Mouse (Mus musculus): ENCODE results near the gene Mthfd1. TPM values are rescaled to one million over a fixed set of nuclear protein-coding genes. Genes with fewer than 3 reads are reported as not detected.
"Not testable (repeated sequence)": the region's sequence is repeated elsewhere in the genome, so short reads cannot be mapped to it uniquely, and the experiment has no call there.

The Mthfd1 gene
- 10 to 100 TPM; 42.5 to 45.2 (median 42.9) TPM for total RNA-seq (2022)

- DNase-seq (ENCODE audit: low spot score in 2 of 2): peak; percentile 80 to 98
These were observed at the start of gene Mthfd1 for GRCm38 (mm10) chr12:76254725-76255498. Gene Mthfd1, plus strand, starts transcription at chr12:76255298.

- no peak for DNase-seq (ENCODE audit: low spot score in 2 of 2)
These were observed 45.6 kb upstream of the Mthfd1 start for GRCm38 (mm10) chr12:76209429-76209974.

DNA sequence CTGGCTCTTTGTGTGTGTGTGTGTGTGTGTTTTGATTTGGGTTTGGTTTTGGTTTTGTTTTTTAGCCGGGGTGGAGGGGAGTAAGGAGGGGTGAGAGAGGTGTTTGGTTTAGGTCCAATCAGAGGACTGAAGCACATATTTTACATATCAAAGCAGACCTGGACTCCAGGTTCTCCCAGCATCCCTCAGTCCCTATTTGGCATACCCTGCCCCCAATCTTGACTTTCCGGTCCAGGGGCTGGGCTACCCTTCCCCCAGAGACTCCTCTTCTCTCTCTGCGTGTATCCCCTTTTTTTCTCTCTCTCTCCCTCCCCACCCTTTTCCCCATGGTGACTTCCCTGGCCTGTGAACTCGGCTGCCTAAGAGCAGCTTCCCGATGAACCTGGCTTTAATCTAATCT lies 40.0 kb upstream of the Mthfd1 start:
- no peak for DNase-seq (ENCODE audit: low spot score in 2 of 2)

DNA sequence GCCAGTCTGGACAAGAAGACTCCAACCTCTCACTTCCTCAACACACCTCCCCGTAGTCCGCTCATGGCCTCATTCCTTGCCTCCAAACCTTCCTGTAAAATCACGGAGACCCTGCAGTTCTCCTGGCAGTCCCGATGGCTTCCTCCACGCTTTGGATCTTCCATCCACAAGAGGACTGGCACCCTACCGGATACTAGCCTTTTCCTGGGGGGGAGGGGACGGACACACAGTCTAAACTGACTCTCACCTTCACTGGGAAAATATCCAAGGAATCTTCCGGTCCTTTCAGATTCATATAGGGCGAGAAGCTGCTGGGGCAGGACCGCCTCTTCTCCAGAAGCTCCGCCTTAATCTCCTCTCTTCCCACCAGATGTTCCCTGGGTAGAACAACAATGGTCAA lies 38.4 kb upstream of the Mthfd1 start:
- DNase-seq (ENCODE audit: low spot score in 2 of 2): no peak

DNA sequence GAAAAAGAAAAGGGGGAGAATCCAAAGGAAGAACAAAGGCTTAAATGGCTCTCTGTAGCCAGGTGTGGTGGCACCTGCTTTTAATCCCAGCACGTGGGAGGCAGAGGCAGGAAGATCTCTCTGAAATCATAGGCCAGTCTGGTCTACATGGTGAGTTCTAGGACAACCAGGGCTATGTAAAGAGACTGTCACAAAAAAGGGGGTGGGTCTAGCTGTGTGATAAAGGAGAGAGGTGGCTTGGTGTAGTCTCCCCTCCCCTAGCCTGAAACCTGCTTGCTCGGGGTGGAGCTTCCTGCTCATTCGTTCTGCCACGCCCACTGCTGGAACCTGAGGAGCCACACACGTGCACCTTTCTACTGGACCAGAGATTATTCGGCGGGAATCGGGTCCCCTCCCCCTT lies 33.0 kb upstream of the Mthfd1 start:
- not testable (repeated sequence) for DNase-seq (ENCODE audit: low spot score in 2 of 2)

GRCm38 (mm10) chr12:76230644-76231043 lies 24.5 kb upstream of the Mthfd1 start:
- no peak for DNase-seq (ENCODE audit: low spot score in 2 of 2)

GRCm38 (mm10) chr12:76235253-76235652 lies 19.8 kb upstream of the Mthfd1 start:
- no peak for DNase-seq (ENCODE audit: low spot score in 2 of 2)

- DNase-seq (ENCODE audit: low spot score in 2 of 2): no peak
These were observed 15.8 kb upstream of the Mthfd1 start for GRCm38 (mm10) chr12:76239145-76239838.

DNA sequence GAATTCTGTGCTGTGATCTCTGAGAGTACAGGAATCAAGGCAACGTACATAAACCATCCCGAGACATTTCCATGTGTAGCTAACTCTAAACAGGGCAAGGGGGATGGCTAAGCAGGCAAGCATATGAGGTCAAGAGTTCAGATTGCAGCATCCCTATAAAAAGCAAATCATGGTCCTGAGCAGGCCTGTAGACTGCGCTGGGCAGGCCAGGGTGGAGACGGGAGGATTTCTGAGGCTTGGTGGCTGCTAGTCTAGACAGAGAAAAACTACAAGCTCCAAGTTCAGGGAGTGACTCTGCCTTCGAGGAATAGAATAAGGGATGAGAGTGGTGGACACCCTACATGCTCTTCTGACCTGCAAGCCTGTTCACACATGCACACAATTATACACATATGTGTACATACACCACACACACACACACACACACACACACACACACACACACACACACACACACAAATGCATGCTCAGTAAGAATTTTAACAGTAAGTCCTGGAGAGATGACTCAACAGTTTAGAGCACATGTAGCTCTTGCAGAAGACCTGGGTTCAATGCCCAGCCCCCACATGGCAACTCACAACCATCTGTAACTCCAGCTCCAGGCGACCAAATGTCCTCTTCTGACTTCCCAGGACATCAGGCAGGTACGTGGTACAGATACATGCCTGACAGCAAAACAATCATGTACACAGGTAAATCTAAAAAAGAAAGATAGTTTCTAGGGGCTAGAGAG lies 15.1 kb upstream of the Mthfd1 start:
- no peak for DNase-seq (ENCODE audit: low spot score in 2 of 2)

- DNase-seq (ENCODE audit: low spot score in 2 of 2): no peak
These were observed 14.4 kb upstream of the Mthfd1 start for GRCm38 (mm10) chr12:76240670-76241069.

DNA sequence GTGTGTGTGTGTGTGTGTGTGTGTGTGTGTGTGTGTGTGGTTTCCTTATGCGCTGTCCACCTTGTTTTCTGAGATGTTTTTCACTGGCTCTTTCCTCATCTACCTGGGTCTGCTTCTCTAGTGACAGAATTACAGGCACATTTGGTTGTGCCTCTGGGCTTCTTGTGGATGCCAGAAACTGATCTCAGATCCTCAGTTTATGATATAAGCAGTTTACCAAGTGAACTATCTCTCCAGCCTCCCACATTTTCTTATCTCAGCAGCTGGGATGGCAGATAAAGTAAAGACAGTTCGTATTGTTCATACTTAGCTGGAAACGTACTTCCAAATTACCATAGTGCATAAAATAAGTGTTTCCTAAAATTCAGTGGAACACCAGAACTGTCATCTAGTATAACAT lies 14.0 kb upstream of the Mthfd1 start:
- no peak for DNase-seq (ENCODE audit: low spot score in 2 of 2)

DNA sequence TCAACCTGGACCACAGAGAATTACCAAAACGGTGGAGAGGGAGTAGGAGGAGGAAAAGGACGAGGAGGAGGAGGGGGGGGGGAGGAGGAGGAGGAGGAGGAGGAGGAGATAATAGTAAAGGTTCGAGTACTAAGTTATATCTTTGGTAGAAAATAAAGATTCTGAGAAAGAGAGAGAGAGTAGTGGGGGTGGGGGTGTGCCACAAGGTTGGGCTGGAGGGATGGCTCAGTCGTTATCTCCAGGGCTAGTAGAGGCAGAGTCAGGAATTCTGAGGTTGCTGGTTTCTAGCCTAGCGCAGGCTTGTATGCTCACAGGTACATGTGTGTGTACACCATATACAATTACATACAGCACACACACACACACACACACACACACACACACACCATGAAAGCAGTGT lies 13.3 kb upstream of the Mthfd1 start:
- DNase-seq (ENCODE audit: low spot score in 2 of 2): no peak

DNA sequence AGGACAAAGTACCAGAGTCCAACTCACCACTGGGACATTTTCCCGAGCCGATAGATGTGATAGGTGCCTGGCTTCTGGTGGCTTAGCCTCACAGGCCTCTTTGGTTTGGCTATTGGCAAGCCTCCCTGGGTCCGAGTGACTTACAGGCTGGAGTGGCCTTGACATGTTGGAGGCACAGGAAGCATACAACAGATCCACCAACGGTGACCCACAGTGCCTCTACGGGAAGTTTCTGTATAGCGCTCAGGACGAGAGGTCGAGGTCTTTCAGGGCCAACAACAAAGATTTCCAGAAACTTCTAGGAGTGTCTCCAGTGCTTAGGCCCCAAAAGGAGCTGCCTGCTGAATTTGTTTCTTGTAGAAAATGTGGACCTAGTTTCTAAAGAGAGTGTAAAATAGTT lies 10.1 kb upstream of the Mthfd1 start:
- no peak for DNase-seq (ENCODE audit: low spot score in 2 of 2)

GRCm38 (mm10) chr12:76246646-76247045 lies 8.5 kb upstream of the Mthfd1 start, which contains the start of gene Tex21:
Gene Tex21, minus strand, starts transcription at chr12:76246746.
- DNase-seq (ENCODE audit: low spot score in 2 of 2): no peak

DNA sequence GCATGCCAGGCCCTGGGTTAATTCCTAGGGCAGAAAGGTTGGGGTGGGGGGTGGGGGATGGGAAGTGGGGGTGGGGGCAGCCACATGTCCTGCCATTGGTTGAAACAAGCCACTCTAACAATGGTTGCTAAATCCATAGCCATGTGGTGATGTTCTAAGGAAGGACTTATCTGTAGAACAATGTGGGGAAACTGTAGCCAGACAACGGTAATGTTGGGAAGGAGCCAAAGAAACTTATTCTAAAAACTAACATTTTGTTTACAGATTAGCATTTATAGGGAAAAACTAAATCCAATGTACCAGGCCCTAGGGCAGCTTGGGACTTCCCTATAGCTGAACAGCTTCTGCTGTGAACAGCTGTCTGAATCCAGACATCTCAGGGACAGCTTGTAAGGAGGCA lies 2.0 kb upstream of the Mthfd1 start:
- DNase-seq (ENCODE audit: low spot score in 2 of 2): no peak

DNA sequence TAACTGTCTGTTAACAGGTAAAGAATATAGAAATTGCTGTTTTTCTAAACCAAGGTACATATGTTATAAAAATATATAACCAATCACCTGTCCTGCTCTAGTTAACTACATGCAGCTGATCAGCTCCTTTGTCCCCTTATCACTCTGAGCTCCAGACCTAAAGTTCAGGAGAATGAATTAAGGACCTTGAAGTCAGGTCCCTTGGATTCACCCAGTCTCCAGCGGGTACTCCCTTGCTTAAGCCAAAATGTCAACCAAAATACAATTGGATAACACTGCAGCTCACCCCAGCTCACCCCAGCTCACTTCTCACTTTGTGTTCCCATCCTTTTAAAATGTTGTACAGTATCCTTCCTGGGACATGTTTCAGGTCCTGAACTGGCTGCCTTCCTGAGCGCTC lies 1.5 kb upstream of the Mthfd1 start:
- DNase-seq (ENCODE audit: low spot score in 2 of 2): no peak

GRCm38 (mm10) chr12:76253991-76254390 lies 1.1 kb upstream of the Mthfd1 start:
- no peak for DNase-seq (ENCODE audit: low spot score in 2 of 2)

GRCm38 (mm10) chr12:76255499-76255875 lies 389 bp downstream of the Mthfd1 start:
- DNase-seq (ENCODE audit: low spot score in 2 of 2): no peak

- DNase-seq (ENCODE audit: low spot score in 2 of 2): no peak
These were observed 1.2 kb downstream of the Mthfd1 start for GRCm38 (mm10) chr12:76256114-76256843.

DNA sequence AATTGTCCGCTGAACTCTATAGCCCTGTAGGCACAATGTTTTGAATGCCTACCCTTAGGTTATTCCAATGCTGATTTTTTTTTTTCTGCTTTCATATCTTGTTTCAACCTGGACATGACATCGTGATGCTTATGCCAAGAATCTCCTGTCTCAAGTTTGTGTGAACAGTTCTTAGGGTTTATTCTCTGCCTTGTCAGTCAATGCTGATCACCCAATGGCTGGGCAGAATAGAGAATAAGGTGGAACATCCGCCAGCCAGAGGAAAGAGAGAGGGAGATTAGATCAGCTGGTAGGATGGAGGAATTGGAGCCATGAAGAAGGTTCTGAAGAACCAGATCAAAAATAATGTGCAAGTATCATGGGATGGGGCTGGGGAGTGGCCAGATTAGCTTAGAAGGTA lies 5.6 kb downstream of the Mthfd1 start:
- DNase-seq (ENCODE audit: low spot score in 2 of 2): no peak

DNA sequence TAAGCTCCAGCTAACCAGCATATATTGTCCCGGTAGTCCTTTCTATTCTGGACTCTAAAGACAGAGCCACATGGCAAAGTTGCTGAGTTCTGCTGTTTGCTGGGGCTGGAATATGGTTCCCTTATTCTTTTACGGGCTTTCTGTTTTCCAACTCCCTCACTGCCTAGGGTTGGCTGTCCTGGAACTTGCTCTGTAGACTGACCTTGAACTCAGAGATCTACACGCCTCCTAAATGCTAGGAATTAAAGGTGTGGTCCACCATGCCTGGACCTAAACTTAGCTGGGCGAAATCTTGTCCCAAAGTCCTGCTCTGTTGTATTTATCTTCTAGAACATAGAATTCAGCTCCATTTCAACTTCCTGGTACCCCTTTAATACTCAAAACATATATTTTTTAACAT lies 6.5 kb downstream of the Mthfd1 start:
- DNase-seq (ENCODE audit: low spot score in 2 of 2): no peak
